Mouse (Mus musculus): ENCODE data around the gene Plekhh3.

DNA sequence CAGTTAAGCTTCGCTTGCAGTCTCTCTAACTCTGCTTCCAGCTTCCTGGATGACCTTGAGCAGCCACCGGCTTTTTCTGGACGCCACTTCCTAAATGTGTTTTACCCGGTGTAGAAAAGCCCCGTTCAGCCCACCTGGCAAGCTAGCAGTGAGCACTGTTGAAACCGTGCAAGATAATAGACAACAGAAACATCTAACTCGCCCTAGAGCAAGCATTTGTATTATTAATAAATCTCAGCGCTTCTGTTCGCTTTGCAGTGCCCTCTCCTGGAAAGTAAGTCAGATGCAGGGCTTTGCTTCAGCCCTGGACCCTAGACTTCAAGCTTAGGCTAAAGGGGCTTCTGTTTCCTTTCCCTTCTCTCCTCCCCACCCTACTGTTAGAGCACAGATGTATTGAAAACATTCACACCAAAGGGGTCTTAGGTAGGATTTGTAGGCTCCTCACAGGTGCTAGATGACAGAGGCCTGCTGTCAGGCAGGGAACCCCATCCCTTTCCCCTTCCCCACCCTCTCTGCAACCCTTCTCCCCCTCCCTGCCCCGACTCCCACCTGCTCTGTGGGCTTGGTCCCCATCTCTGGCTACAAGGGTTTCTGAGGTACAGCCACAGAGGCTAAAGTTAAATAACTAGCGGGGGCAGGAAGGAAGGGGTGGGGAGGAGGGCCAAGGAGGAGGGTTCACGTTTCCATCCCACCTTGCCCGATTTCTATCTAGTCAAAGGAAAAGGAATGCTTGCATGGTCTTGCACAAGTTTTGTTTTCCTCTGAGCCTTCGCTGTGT is 3.9 kb upstream of the Plekhh3 start, which contains the start of gene Ccr10:
- TF ChIP-seq CHD2 (IDR thresholded peaks at IDR 0.05; ENCODE audit: low read depth, low read length): no peak
- TF ChIP-seq ZC3H11A (IDR thresholded peaks at IDR 0.05; ENCODE audit: borderline replicate concordance, low read depth, low read length): no peak
- no peak for TF ChIP-seq MAFK (IDR thresholded peaks at IDR 0.05; ENCODE audit: insufficient read depth, low read depth, low read length)
- no peak for TF ChIP-seq ZNF384 (IDR thresholded peaks at IDR 0.05; ENCODE audit: low read depth, low read length)
- TF ChIP-seq HCFC1 (IDR thresholded peaks at IDR 0.05; ENCODE audit: borderline replicate concordance, insufficient read depth, low read length): no peak

Measured in ES-E14 (cell line).